Mouse (Mus musculus): ENCODE data around the gene Rnf183. TPM values are rescaled to one million over a fixed set of nuclear protein-coding genes. Genes with fewer than 3 reads are reported as not detected.

The Rnf183 gene
- polyA plus RNA-seq, 1 experiment from 2014 or later: not detected

Other genes starting within 250 kb of the Rnf183 start
- 19.8 and 20.5 TPM in 2 replicates for gene Zfp37, start 204.2 kb downstream of the Rnf183 start, polyA plus RNA-seq (2015; fragmentation: Nextera tagmentation; extraction: Ambion mirVana)
- gene Slc31a2, start 172.7 kb downstream of the Rnf183 start, polyA plus RNA-seq (2015; fragmentation: Nextera tagmentation; extraction: Ambion mirVana): 8.0 and 8.1 TPM in 2 replicates
- gene Fkbp15, start 74.7 kb downstream of the Rnf183 start, polyA plus RNA-seq (2015; fragmentation: Nextera tagmentation; extraction: Ambion mirVana): 19.7 and 22.8 TPM in 2 replicates
- gene Slc31a1, start 74.5 kb downstream of the Rnf183 start, polyA plus RNA-seq (2015; fragmentation: Nextera tagmentation; extraction: Ambion mirVana): 38.2 and 43.1 TPM in 2 replicates
- gene Cdc26, start 26.6 kb downstream of the Rnf183 start, polyA plus RNA-seq (2015; fragmentation: Nextera tagmentation; extraction: Ambion mirVana): 144 and 153 TPM in 2 replicates
- 21.3 and 24.0 TPM in 2 replicates for gene Prpf4, start 26.5 kb downstream of the Rnf183 start, polyA plus RNA-seq (2015; fragmentation: Nextera tagmentation; extraction: Ambion mirVana)
- 9.1 and 13.1 TPM in 2 replicates for gene Wdr31, start 35.6 kb upstream of the Rnf183 start, polyA plus RNA-seq (2015; fragmentation: Nextera tagmentation; extraction: Ambion mirVana)
- 0.49 and 0.56 TPM in 2 replicates for gene Bspry, start 44.8 kb upstream of the Rnf183 start, polyA plus RNA-seq (2015; fragmentation: Nextera tagmentation; extraction: Ambion mirVana)
- 10.5 and 11.2 TPM in 2 replicates for gene Hdhd3, start 68.2 kb upstream of the Rnf183 start, polyA plus RNA-seq (2015; fragmentation: Nextera tagmentation; extraction: Ambion mirVana)
- 65.4 and 69.8 TPM in 2 replicates for gene Alad, start 84.7 kb upstream of the Rnf183 start, polyA plus RNA-seq (2015; fragmentation: Nextera tagmentation; extraction: Ambion mirVana)
- gene Pole3, start 89.8 kb upstream of the Rnf183 start, polyA plus RNA-seq (2015; fragmentation: Nextera tagmentation; extraction: Ambion mirVana): 112 and 113 TPM in 2 replicates
- gene 4933430I17Rik, start 90.1 kb upstream of the Rnf183 start, polyA plus RNA-seq (2015; fragmentation: Nextera tagmentation; extraction: Ambion mirVana): 0.80 and 1.1 TPM in 2 replicates
- 49.0 and 56.6 TPM in 2 replicates for gene Rgs3, start 124.6 kb upstream of the Rnf183 start, polyA plus RNA-seq (2015; fragmentation: Nextera tagmentation; extraction: Ambion mirVana)

Data from forebrain, embryonic 13.5 days (tissue).